Mouse (Mus musculus) kidney, adult 2 months (tissue): ENCODE measurements around the gene Ascc1.

ENCODE experiments used
- CTCF ChIP-seq: fragments of 200-500 bp; conservative IDR thresholded peaks from 2 replicates; pipeline ENCODE4 v1.5.1; 2011; ENCODE audit warnings: low read depth, mild to moderate bottlenecking, control low read depth, low read length, moderate library complexity, mixed read lengths; ENCODE audit not compliant: insufficient read depth, insufficient read length
- POLR2A ChIP-seq: fragments of 200-500 bp; IDR thresholded peaks from one replicate; pipeline ENCODE4 v1.6.1; 2011; ENCODE audit warnings: low read depth, low read length, control low read depth

GRCm38 (mm10) chr10:59971813-59972212 is 30.8 kb upstream of the Ascc1 start:
- no peak for TF ChIP-seq CTCF
- no peak for TF ChIP-seq POLR2A
